Mouse (Mus musculus): ENCODE results near the gene Tgfb1i1.

GRCm38 (mm10) chr7:128256783-128257334, 10.2 kb downstream of the Tgfb1i1 start:
- TF ChIP-seq CTCF (IDR thresholded peaks at IDR 0.05; ENCODE audit: low read depth) (no peak), EP300 (IDR thresholded peaks at IDR 0.05; ENCODE audit: low read depth) (no peak)
